Mouse (Mus musculus): Measurements from ENCODE around the gene Stk16. TPM values are rescaled to one million over a fixed set of nuclear protein-coding genes. Genes with fewer than 3 reads are reported as not detected.
A peak's percentile ranks its signal among the peaks of the same experiment; 100 is the strongest.

The Stk16 gene
- total and polyA plus RNA-seq, 3 experiments: 48.6 to 67.3 (median 60.6) TPM

GRCm38 (mm10) chr1:75219531-75219930 lies 8.9 kb downstream of the Stk16 start, which contains the start of gene Tuba4a:
TSS of gene Tuba4a (minus strand) at chr1:75219865.
- DNase-seq (ENCODE audit: extremely low read depth): no peak

GRCm38 (mm10) chr1:75221538-75221937 lies 10.9 kb downstream of the Stk16 start:
- no peak for DNase-seq (ENCODE audit: extremely low read depth)
- Histone ChIP-seq H3K4me2 (ENCODE audit: insufficient read depth, low read depth, poor library complexity, severe bottlenecking) (no peak overlapping the region), H3K36me3 (replicated peaks in 1 of 2; ENCODE audit: control insufficient read depth in 1 of 2, insufficient read depth in 1 of 2, low read length in 1 of 2) (peaks cover 3 to 11% of the 10 kb centered on the region in 2 experiments), H3K27ac (ENCODE audit: insufficient read depth, low read depth) (no peak overlapping the region), H3K9me3 (replicated peaks; ENCODE audit: low read length) (peaks cover 2% of the 10 kb centered on the region), H3K4me1 (ENCODE audit: control insufficient read depth in 1 of 2, insufficient read depth in 2 of 2) (peaks cover 23 to 49% of the 10 kb centered on the region in 2 experiments), H3K79me2 (replicated peaks; ENCODE audit: control insufficient read depth, extremely low read depth, insufficient read depth, poor library complexity, severe bottlenecking) (peaks cover 24% of the 10 kb centered on the region), H3K4me3 (replicated peaks in 1 of 3; ENCODE audit: low read depth in 2 of 3, low read length in 2 of 3, poor library complexity in 1 of 3) (no peak overlapping the region), H3K9ac (ENCODE audit: insufficient read depth, low read depth) (no peak overlapping the region), H3K27me3 (replicated peaks) (no peaks in the 10 kb centered on the region)
- in situ Hi-C loops (cut with MboI; ENCODE audit: low pct_ligation_motif_present, low pct_unique_long_range_greater_than_20kb, low sequenced_read_pairs): no loop called here
- TF ChIP-seq MYC (IDR thresholded peaks at IDR 0.05; ENCODE audit: low read depth, low read length) (no peak), ZMIZ1 (IDR thresholded peaks at IDR 0.05; ENCODE audit: low read depth, low read length) (no peak), JUND (conservative IDR thresholded peaks at IDR 0.05; ENCODE audit: low read depth, low read length) (no peak), ELF1 (IDR thresholded peaks at IDR 0.05; ENCODE audit: low read depth, low read length) (no peak), GABPA (IDR thresholded peaks at IDR 0.05; ENCODE audit: insufficient replicate concordance, low read depth, low read length) (no peak)
- dilution Hi-C loops (cut with MboI; ENCODE audit: extremely low pct_ligation_motif_present, extremely low pct_unique_long_range_greater_than_20kb, low sequenced_read_pairs): no loop called here

More at GRCm38 (mm10) chr1:75219531-75219930, 8.9 kb downstream of the Stk16 start, which contains the start of gene Tuba4a:
- peaks cover 27 to 60% of the 10 kb centered on the region in 2 experiments for H3K4me1 ChIP-seq (ENCODE audit: control insufficient read depth in 1 of 2, insufficient read depth in 2 of 2)
- H3K4me3 ChIP-seq (replicated peaks in 1 of 3; ENCODE audit: low read depth in 2 of 3, low read length in 2 of 3, poor library complexity in 1 of 3): peak within 1 kb of the TSS; percentile 74 to 94 (median 88)
- H3K79me2 ChIP-seq (replicated peaks; ENCODE audit: control insufficient read depth, extremely low read depth, insufficient read depth, poor library complexity, severe bottlenecking): peaks cover 35% of the 10 kb centered on the region
- peaks cover 22 to 31% of the 10 kb centered on the region in 2 experiments for H3K36me3 ChIP-seq (replicated peaks in 1 of 2; ENCODE audit: control insufficient read depth in 1 of 2, insufficient read depth in 1 of 2, low read length in 1 of 2)
- TF ChIP-seq CTCF (conservative IDR thresholded peaks at IDR 0.05 in 1 of 2, IDR thresholded peaks at IDR 0.05 in 1 of 2; ENCODE audit: low read depth in 2 of 2, low read length in 2 of 2) (no peak), JUN (IDR thresholded peaks at IDR 0.05; ENCODE audit: insufficient read depth, low read depth, low read length) (no peak), JUND (conservative IDR thresholded peaks at IDR 0.05; ENCODE audit: low read depth, low read length) (no peak), MAX (IDR thresholded peaks at IDR 0.05; ENCODE audit: low read length) (no peak), USF1 (IDR thresholded peaks at IDR 0.05; ENCODE audit: low read depth, low read length) (no peak), GABPA (IDR thresholded peaks at IDR 0.05; ENCODE audit: insufficient replicate concordance, low read depth, low read length) (no peak), TCF12 (IDR thresholded peaks at IDR 0.05; ENCODE audit: low read depth, low read length) (no peak), NELFE (IDR thresholded peaks at IDR 0.05; ENCODE audit: low read depth, low read length) (no peak), ELF1 (IDR thresholded peaks at IDR 0.05; ENCODE audit: low read depth, low read length) (no peak), HCFC1 (IDR thresholded peaks at IDR 0.05; ENCODE audit: low read depth, low read length) (no peak), E2F4 (IDR thresholded peaks at IDR 0.05; ENCODE audit: insufficient replicate concordance, low read depth, low read length) (no peak)
- peak within 1 kb of the TSS; percentile 88 for H3K9ac ChIP-seq (ENCODE audit: insufficient read depth, low read depth)
- H3K9me3 ChIP-seq (replicated peaks; ENCODE audit: low read length): peaks cover 2% of the 10 kb centered on the region
- H3K4me2 ChIP-seq (ENCODE audit: insufficient read depth, low read depth, poor library complexity, severe bottlenecking): peak within 1 kb of the TSS; percentile 48
- no peaks in the 10 kb centered on the region for H3K27me3 ChIP-seq (replicated peaks)
- peak within 1 kb of the TSS; percentile 81 for H3K27ac ChIP-seq (ENCODE audit: insufficient read depth, low read depth)
- in situ Hi-C loops (cut with MboI; ENCODE audit: low pct_ligation_motif_present, low pct_unique_long_range_greater_than_20kb, low sequenced_read_pairs): no loop called here
- dilution Hi-C loops (cut with MboI; ENCODE audit: extremely low pct_ligation_motif_present, extremely low pct_unique_long_range_greater_than_20kb, low sequenced_read_pairs): no loop called here
